Mouse (Mus musculus): ENCODE results near the gene Ctnna3. TPM values are rescaled to one million over a fixed set of nuclear protein-coding genes. Genes with fewer than 3 reads are reported as not detected.
A peak's percentile ranks its signal among the peaks of the same experiment; 100 is the strongest.
"Not testable (repeated sequence)": the region's sequence is repeated elsewhere in the genome, so short reads cannot be mapped to it uniquely, and the experiment has no call there.

Gene Ctnna3
- polyA plus RNA-seq, 1 experiment from 2014 or later = 0.48 TPM

GRCm38 (mm10) chr10:63423591-63424474, 6.1 kb upstream of the Ctnna3 start:
- no peak for DNase-seq (ENCODE audit: low spot score)

- peak; percentile 62 for DNase-seq (ENCODE audit: low spot score)
These were observed 5.5 kb upstream of the Ctnna3 start for GRCm38 (mm10) chr10:63424475-63424814.

DNA sequence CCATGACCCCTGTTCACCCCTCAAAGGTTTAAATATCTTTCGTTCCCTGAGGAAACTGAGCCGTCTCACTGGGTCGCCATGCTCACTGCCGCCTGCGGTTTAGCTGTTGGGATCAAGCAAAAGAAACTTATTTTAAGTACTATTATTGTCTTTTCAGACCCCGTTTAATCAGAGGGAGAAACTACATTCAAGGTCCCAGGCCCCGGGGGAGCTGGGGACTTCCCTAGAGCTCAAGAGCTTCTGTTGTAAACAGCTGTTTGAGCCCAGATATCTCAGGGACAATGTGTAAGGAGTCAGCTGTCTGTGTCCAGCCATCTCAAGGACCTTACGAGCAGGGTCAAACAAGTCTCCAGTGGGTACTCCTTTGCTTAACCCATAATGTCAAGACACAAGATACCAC, 2.8 kb upstream of the Ctnna3 start:
- DNase-seq (ENCODE audit: low spot score) = no peak

DNA sequence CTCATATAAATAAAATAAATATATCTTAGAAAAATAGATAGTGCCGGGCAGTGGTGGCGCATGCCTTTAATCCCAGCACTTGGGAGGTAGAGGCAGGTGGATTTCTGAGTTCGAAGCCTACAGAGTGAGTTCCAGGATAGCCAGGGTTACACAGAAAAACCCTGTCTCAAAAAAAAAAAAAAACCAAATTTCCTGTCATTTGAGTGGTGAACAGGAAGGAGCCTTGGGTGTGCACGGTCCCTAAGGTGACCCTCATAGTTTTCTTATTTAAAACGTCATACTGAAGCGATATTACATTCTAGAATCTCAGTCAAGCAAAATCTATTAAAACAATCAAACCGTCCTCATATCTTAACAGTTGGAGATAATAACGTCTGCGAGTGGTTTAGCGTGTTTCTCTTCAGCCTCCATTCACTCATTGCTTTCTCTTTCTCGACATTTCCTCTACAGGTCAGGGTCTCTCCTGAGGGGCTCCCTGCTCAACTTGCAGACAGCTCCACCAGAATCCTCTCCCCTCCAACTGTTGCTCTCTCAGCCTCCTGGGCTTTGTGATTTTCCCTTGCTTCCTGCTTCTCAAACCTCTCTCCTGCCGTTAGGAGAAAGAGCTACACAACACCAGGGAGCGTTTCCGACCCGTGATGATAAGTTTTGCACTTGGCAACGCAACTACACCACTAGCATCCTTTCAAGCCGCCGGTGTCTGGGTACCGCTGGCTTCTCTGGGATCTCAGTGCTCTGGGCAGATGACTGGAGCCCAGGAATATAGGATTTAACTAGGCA, 1.5 kb upstream of the Ctnna3 start:
- DNase-seq (ENCODE audit: low spot score) = peak; percentile 65

- no peak for DNase-seq (ENCODE audit: low spot score)
These were observed 916 bp upstream of the Ctnna3 start for GRCm38 (mm10) chr10:63429023-63429340.

GRCm38 (mm10) chr10:63429380-63429779, 518 bp upstream of the Ctnna3 start:
- peak; percentile 99 for DNase-seq (ENCODE audit: low spot score)

DNA sequence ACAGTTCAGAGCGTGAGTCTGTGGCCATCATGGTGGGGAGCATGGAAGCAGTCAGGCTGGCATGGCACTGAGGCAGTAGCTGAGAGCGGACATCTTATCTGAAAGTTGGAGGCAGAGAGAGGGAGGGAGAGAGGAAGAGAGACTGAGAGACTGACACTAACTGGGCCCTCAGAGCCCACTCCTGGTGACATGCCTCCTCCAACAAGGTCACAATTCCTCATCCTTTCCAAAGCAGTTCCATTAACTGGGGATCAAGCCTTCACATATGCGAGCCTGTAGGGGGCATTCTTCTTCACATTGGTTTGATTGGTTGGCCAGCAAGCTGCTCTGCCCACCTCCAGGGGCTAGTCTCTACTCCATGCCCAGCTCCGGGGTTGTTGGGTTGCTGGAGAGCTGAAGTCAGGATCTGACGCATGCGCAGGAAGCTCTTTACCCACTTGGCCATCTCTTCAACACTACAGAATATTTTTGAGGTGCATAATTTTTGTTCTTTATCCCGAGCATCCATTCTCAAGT, 1.4 kb downstream of the Ctnna3 start:
- no peak for DNase-seq (ENCODE audit: low spot score)

DNA sequence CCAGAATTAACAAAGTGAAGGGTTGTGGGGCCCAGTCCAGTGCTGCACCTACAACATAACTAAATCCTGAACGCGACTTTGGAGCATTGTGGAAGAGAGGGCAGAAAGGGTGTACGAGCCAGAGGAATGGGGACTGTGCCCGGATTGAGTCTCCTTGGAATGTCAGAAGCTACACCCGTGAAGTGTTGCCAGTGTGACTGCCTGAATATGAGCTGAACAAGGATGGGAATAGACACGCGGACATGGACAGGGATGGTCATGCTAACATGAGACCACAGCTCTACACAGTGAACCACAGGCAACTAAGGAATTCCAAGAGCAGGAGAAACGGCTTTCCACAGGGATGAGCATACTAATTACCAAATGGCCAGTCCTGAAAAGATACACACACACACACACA, 2.2 kb downstream of the Ctnna3 start:
- DNase-seq (ENCODE audit: low spot score) = no peak

DNA sequence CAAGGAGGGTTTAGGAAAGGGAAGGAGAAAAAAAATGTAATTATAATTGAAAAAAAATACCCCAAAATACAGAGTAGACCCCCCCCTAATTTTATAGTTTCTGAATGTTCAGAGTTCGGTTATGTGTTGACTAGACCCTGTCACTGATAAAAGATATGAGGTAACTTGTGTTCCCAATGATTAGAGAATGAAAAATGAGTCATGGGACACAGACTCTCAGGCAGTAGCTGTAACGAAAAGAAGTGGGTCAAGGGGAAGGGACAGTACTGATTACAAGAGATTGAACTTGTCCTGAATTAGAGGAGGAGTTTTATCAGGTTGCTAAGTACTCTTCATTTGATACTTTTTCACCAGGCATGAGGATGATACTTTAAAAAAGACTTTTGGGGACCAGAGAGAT, 3.0 kb downstream of the Ctnna3 start:
- no peak for DNase-seq (ENCODE audit: low spot score)

DNA sequence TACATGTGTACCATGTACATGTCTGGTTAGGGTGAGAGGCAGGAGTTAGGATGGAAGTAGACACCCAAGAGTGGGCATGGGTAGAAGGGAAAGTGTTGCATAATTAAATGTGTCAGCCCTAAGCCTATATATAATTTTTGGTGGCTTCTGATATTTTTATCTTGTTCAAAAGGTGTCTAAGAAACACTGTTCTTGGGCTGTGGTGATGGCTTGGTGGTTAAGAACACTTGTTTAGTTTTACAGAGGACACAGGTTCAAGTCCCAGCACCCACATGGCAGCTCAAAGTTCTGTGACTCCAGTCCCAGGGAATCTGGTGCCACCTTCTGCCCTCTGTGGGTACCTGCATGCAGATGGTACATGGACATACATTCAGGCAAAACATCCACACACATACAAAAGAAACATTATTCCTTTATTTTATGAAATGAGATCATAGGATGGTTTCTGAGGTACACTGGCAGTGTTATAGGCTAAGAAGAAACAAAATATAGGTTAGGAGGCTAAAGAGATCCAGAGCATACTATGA, 8.9 kb downstream of the Ctnna3 start:
- no peak for DNase-seq (ENCODE audit: low spot score)

GRCm38 (mm10) chr10:63439694-63440228, 9.9 kb downstream of the Ctnna3 start:
- DNase-seq (ENCODE audit: low spot score) = no peak

GRCm38 (mm10) chr10:63444602-63445387, 14.9 kb downstream of the Ctnna3 start:
- DNase-seq (ENCODE audit: low spot score) = not testable (repeated sequence)

DNA sequence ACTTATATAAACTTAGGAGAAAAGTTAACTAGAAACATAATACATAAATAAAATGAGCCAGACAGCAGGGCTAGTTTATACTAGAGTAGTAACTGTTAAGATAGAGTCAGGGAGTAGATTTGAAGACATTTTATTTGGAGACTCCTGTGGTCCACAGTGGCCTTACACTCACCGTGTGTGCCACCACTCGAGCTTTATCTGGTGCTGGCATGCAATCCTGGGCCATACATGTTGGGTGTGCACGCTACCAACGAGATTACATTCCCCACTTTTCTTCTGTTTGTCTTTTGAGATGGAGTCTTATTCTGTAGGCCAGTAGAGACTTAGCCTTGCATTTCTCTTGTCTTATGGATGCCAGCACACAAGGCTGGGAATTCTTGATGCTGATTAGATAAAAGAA, 24.0 kb downstream of the Ctnna3 start:
- no peak for DNase-seq (ENCODE audit: low spot score)

DNA sequence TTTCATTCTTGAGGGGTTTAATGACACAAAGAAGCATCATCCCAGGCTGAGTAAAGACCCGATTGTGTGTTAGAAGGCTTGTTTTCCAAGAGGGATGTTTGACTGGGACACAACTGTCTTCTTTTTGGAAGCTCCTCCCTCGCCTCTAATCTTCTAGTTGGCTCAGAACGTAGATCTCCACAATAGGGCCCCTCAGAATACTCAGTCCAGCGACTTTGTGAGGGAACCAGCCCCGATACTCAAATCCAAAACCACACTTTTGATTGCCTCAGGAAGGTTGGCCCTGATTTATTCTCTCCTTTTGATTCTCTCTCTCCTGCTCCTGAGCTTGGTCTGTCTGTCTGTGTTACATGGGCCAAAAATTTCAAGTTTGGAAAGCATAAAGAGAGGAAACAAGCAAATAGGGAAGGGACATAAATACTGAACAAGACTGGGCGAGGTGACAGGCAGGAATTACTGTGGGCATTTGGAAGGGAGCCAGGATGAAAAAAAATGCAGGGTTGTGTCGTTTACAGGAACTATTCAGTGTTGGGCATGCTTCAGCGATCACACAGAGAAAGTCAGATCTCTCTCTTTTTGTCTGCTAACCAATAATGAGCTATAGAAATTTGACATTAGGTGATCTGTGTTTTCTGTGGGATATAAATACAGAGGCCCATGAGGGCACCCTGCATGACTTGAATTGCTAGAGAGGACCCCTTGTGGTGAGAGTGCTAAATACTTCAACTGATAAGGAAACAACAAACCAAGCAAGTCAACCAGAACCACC, 25.4 kb downstream of the Ctnna3 start:
- DNase-seq (ENCODE audit: low spot score) = no peak

DNA sequence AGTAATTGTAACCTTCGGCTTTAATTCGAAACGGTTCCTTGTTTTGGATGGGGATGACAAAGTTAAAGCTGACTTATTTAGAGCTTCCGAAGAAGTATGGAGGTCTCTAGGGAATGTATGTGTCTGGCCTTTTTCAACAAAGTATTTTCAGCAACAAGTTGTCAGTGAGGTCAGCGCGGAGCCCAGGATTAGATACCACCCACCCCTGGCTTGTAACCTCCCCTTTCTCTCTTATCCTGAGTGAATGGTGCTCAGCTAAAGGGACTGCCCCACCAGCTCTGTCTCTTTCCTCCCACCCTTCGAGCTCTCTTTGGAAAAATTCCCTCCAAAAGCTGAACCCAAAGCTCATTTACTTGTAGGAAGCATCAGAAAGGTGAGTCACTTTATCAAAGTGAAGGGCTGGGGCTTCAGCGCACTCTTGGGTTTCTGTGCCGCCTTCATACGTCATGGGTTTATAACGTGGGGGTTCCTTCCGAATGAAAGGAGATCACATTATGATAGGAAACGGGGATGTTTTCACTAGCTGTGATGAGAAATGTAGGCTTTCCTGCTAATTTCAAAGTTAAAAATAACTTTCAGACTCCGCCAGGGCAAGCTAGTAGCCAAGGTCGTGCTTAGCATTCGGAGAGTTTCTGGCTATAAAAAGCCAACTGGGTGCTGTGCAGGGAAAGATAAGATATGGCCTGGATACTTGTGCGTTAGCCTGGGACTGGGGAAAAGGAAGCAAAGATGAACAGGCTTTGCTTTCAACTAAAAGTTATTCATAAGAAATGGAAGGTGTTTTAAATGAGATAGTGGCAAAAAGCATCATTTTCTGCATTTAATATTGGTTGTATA, 27.6 kb downstream of the Ctnna3 start:
- DNase-seq (ENCODE audit: low spot score) = no peak

DNA sequence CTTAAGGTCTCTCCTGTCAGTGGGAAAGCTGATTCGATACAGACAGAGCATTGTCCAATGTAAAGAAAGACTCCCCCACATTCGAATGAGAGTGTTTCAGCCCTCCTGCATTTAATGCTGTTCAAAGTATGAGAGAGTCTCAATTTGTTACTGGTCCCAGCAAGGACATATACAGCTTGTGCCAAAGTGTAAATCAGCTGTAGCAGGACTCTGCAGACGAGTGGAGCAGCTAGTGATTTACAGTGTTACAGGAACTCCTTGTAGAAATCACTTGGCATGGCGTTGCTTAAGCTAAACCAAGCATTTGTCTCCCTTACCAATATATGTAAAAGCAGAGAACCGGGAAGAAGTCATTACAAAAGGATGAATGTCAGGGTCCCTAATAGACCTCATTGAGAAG, 31.0 kb downstream of the Ctnna3 start:
- no peak for DNase-seq (ENCODE audit: low spot score)

DNA sequence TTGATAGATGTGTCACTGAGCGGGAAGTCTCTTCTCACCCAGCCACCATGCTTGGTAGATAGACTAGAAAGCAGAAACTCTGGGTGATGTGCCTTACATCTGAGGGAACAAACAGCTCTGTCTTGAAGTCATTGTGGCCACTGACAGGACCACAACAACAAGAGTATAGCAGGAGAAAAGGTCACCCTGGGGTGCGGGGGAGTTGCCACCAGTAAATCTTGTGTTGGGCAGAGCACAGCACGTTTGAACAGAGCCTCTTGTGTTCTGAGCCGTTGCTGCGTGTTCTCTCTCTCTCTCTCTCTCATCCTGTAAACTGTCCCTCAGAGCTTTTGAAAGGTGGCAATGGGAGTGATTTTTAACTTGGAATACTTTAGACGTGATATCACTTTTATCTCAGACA, 42.6 kb downstream of the Ctnna3 start:
- no peak for DNase-seq (ENCODE audit: low spot score)

DNA sequence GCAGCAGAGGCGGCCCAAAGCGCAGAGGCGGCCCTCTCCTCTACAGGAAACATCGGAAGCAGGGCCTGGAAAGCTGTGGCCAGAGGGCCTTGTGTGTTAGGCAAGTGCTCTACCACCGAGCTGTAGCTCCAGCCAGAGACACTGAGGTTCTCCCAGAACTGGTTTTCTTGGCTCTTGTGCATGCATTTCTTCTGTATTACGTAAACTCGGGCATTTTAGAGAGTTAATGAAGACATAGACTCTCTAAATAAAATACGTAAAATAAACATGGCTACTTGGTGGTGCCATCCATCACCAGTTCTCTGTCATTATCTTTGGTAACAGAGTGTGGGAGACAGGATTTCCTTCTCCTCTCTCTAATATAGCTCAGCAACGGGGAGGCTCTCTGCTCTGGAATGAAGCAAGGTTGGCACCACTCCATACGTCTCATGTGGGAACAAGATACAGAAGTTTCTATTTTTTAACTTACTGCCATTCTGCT, 46.3 kb downstream of the Ctnna3 start:
- no peak for DNase-seq (ENCODE audit: low spot score)

DNA sequence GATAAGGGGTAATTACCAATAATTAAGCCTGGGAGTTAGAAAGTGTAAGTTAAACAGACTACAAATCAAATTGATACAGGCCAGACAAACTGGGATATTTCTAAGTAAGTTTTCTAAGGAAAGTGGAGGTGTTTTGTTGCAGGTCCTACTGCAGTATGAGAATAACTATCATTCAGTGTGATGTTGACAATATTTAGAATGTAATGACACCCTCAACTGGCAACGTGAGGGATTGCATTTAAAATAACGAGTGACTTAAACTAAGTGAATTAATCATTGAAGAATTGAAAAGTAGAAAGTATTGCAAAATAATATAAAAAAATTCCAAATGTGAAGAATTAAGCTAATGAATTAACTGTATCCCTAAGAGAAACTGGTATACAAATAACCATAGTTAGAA, 49.0 kb downstream of the Ctnna3 start:
- no peak for DNase-seq (ENCODE audit: low spot score)

All from thymus, postnatal 0 days (tissue).